Mouse (Mus musculus) myocyte (in vitro differentiated cells): ENCODE measurements around the gene Tenm2.

Experiments used
- CEBPB ChIP-seq: IDR thresholded peaks from 2 replicates; pipeline ENCODE4 v1.6.1; 2011; ENCODE audit warnings: mild to moderate bottlenecking, moderate library complexity; ENCODE audit not compliant: poor library complexity, insufficient read depth, severe bottlenecking
- E2F4 ChIP-seq: IDR thresholded peaks from one replicate; pipeline ENCODE4 v1.6.1; 2011; ENCODE audit warnings: mild to moderate bottlenecking, control low read depth, moderate library complexity; ENCODE audit not compliant: insufficient read depth
- MAX ChIP-seq: IDR thresholded peaks from one replicate; pipeline ENCODE4 v1.6.1; 2011; ENCODE audit warnings: low read depth, mild to moderate bottlenecking, control low read depth
- MYOD1 ChIP-seq, 3 experiments: IDR thresholded peaks; one replicate each; pipeline ENCODE4 v1.6.1; 2011; ENCODE audit warnings: control low read depth in 2 of 3, low read depth in 2 of 3, mild to moderate bottlenecking in 2 of 3, moderate library complexity in 1 of 3; ENCODE audit not compliant: insufficient read length in 2 of 3, control insufficient read depth in 1 of 3
- POLR2A ChIP-seq: IDR thresholded peaks from one replicate; pipeline ENCODE4 v1.6.1; 2011; ENCODE audit warnings: low read depth, mild to moderate bottlenecking, control low read depth, moderate library complexity; ENCODE audit not compliant: insufficient read length
- POLR2AphosphoS2 ChIP-seq: IDR thresholded peaks from one replicate; pipeline ENCODE4 v1.6.1; 2011; ENCODE audit warnings: low read depth, control low read depth; ENCODE audit not compliant: insufficient read length
- REST ChIP-seq: IDR thresholded peaks from one replicate; pipeline ENCODE4 v1.6.1; 2011; ENCODE audit warnings: mild to moderate bottlenecking, control low read depth, moderate library complexity; ENCODE audit not compliant: insufficient read depth, insufficient read length
- TCF12 ChIP-seq: IDR thresholded peaks from one replicate; pipeline ENCODE4 v1.6.1; 2011; ENCODE audit warnings: mild to moderate bottlenecking, control low read depth; ENCODE audit not compliant: poor library complexity, insufficient read depth, severe bottlenecking
- TCF3 ChIP-seq: IDR thresholded peaks from one replicate; pipeline ENCODE4 v1.6.1; 2011; ENCODE audit warnings: low read depth, control low read depth; ENCODE audit not compliant: insufficient read length
- USF1 ChIP-seq: IDR thresholded peaks from one replicate; pipeline ENCODE4 v1.6.1; 2011; ENCODE audit warnings: low read depth, mild to moderate bottlenecking, control low read depth, moderate library complexity

- no peak for TF ChIP-seq TCF3
- no peak for TF ChIP-seq USF1
- TF ChIP-seq POLR2A, result no peak
- no peak for TF ChIP-seq TCF12
- TF ChIP-seq CEBPB, result no peak
- no peak for TF ChIP-seq MAX
- no peak for TF ChIP-seq MYOD1 (IDR thresholded peaks at IDR 0.05; ENCODE audit: control insufficient read depth in 1 of 3, insufficient read length in 2 of 3, low read depth in 2 of 3)
- no peak for TF ChIP-seq E2F4
- no peak for TF ChIP-seq REST
- no peak for TF ChIP-seq POLR2AphosphoS2
Observed at GRCm38 (mm10) chr11:36269945-36270344, 965.8 kb downstream of the Tenm2 start.
